Comparison of ENCODE assay signal across 8 mouse cellular contexts in the genomic region with DNA sequence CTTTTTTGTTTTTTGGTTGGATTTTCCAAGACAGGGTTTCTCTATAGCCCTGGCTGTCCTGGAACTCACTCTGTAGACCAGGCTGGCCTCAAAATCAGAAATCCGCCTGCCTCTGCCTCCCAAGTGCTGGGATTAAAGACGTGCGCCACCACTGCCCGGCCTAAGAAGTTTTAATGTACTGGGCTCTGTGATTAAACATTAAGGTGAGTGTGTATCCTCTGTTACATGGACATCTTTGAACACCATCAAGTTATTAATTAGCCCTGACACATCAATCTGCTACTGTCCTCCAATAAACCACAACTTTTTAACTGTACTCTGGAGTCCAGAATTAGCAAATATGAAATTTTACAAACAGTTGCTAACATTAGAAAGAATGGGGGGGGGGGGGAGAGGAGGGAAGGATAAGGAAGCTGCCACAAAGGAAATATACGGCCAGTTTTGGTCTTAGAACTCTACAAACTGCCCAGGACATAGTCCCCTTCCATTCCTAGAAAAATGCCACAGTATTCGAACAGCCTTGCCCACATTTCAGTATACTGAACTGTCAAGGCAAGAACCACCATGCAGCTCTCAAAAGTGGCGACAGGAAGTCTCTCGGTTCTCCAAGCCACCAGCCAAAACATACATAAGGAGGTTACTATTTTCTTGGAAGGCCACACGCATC. TPM values are rescaled to one million over a fixed set of nuclear protein-coding genes. Genes with fewer than 3 reads are reported as not detected.
DNase-seq lines count a peak whose midpoint lies in the region; ATAC-seq lines count a peak whose summit lies in the region.

No protein-coding gene starts in this region.

- H3K27me3 ChIP-seq in forebrain, embryonic 16.5 days (replicated peaks; ENCODE audit: control insufficient read depth, insufficient read depth, low read length) = no peaks in the 10 kb centered on the region
- H3K27me3 ChIP-seq in midbrain, embryonic 10.5 days (ENCODE audit: low read depth, poor library complexity, severe bottlenecking) = 0 out of 2 replicates have a peak, but pooled peaks cover 6% of the 10 kb centered on the region

- H3K36me3 ChIP-seq in forebrain, embryonic 16.5 days (ENCODE audit: control insufficient read depth, insufficient read depth) = no peaks in the 10 kb centered on the region
- no peaks in the 10 kb centered on the region for H3K36me3 ChIP-seq in midbrain, embryonic 10.5 days

- peaks cover 2% of the 10 kb centered on the region; the same call in 1 of the 2 replicates for H3K4me1 ChIP-seq in brown adipose tissue, adult 24 weeks (ENCODE audit: control insufficient read depth, insufficient read depth, insufficient read length, low read length)
- peaks cover 16% of the 10 kb centered on the region for H3K4me1 ChIP-seq in forebrain, embryonic 16.5 days (replicated peaks; ENCODE audit: control insufficient read depth, insufficient read depth, low read length)
- H3K4me1 ChIP-seq in midbrain, embryonic 10.5 days = peaks cover 16% of the 10 kb centered on the region

- no peaks in the 10 kb centered on the region for H3K9me3 ChIP-seq in forebrain, embryonic 16.5 days (ENCODE audit: control insufficient read depth, low read length)
- no peaks in the 10 kb centered on the region for H3K9me3 ChIP-seq in midbrain, embryonic 10.5 days (replicated peaks)

- no peak for ATAC-seq in forebrain, embryonic 16.5 days

- H3K4me2 ChIP-seq in forebrain, embryonic 16.5 days (ENCODE audit: low read length) = peak overlapping the region; percentile 48

- peak overlapping the region; percentile 86 for H3K4me3 ChIP-seq in brown adipose tissue, adult 24 weeks (ENCODE audit: insufficient read depth, low read depth, low read length)
- H3K4me3 ChIP-seq in forebrain, embryonic 16.5 days (replicated peaks; ENCODE audit: low read length) = peak overlapping the region; percentile 58
- H3K4me3 ChIP-seq in midbrain, embryonic 10.5 days = peak overlapping the region; percentile 87

- H3K27ac ChIP-seq in brown adipose tissue, adult 24 weeks (replicated peaks; ENCODE audit: low read depth, low read length) = peak overlapping the region; percentile 64
- H3K27ac ChIP-seq in forebrain, embryonic 16.5 days (ENCODE audit: low read length) = no peak overlapping the region
- no peak overlapping the region for H3K27ac ChIP-seq in midbrain, embryonic 10.5 days (replicated peaks)

- no peak overlapping the region for H3K9ac ChIP-seq in forebrain, embryonic 16.5 days (replicated peaks; ENCODE audit: low read depth, low read length)

- peak; percentile 64 for DNase-seq in kidney, adult 9 months
- no peak for DNase-seq in kidney, adult 18-20 months
- no peak for DNase-seq in midbrain, embryonic 10.5 days (ENCODE audit: low spot score)
- no peak for DNase-seq in spleen, postnatal 4 days (ENCODE audit: low spot score in 2 of 2)
- DNase-seq in urinary bladder, postnatal 4 days (ENCODE audit: low spot score in 2 of 2) = no peak
- no peak for DNase-seq in Muller cell, postnatal 12 days (ENCODE audit: inconsistent ontology term)

- WGBS in forebrain, embryonic 16.5 days = 63% methylated on average over 9 of the region's 9 CpGs
- 77% methylated on average over 9 of the region's 9 CpGs for WGBS in midbrain, embryonic 10.5 days

RNA-seq across cellular contexts. Expression of a gene that starts 1.4 kb away (rescaled TPM):
- polyA plus RNA-seq in brown adipose tissue, adult 24 weeks (2012; ENCODE audit: insufficient read depth, insufficient read length, missing spikeins) = 4.3 and 6.3 TPM in 2 replicates
- polyA plus RNA-seq in forebrain, embryonic 16.5 days (2015; fragmentation: Nextera tagmentation; extraction: Ambion mirVana) = 8.8 and 9.3 TPM in 2 replicates
- 11.5 and 12.0 TPM in 2 replicates for polyA plus RNA-seq in midbrain, embryonic 10.5 days (2016; fragmentation: Nextera tagmentation; extraction: Ambion mirVana)

RNA-seq across cellular contexts. Expression of a gene that starts 20.8 kb away (rescaled TPM):
- polyA plus RNA-seq in brown adipose tissue, adult 24 weeks (2012; ENCODE audit: insufficient read depth, insufficient read length, missing spikeins) = 13.4 and 21.8 TPM in 2 replicates
- 13.5 and 15.2 TPM in 2 replicates for polyA plus RNA-seq in forebrain, embryonic 16.5 days (2015; fragmentation: Nextera tagmentation; extraction: Ambion mirVana)
- 16.3 and 17.2 TPM in 2 replicates for polyA plus RNA-seq in midbrain, embryonic 10.5 days (2016; fragmentation: Nextera tagmentation; extraction: Ambion mirVana)

RNA-seq across cellular contexts. Expression of a gene that starts 22.3 kb away (rescaled TPM):
- 0.79 TPM in 1 of 2 replicates, not detected in the other for polyA plus RNA-seq in brown adipose tissue, adult 24 weeks (2012; ENCODE audit: insufficient read depth, insufficient read length, missing spikeins)
- polyA plus RNA-seq in forebrain, embryonic 16.5 days (2015; fragmentation: Nextera tagmentation; extraction: Ambion mirVana) = 0.43 and 1.1 TPM in 2 replicates
- polyA plus RNA-seq in midbrain, embryonic 10.5 days (2016; fragmentation: Nextera tagmentation; extraction: Ambion mirVana) = 0.28 and 0.34 TPM in 2 replicates

RNA-seq across cellular contexts. Expression of a gene that starts 38.6 kb away (rescaled TPM):
- polyA plus RNA-seq in brown adipose tissue, adult 24 weeks (2012; ENCODE audit: insufficient read depth, insufficient read length, missing spikeins) = 3.8 and 6.7 TPM in 2 replicates
- 33.3 and 39.7 TPM in 2 replicates for polyA plus RNA-seq in forebrain, embryonic 16.5 days (2015; fragmentation: Nextera tagmentation; extraction: Ambion mirVana)
- 40.3 and 40.4 TPM in 2 replicates for polyA plus RNA-seq in midbrain, embryonic 10.5 days (2016; fragmentation: Nextera tagmentation; extraction: Ambion mirVana)

RNA-seq across cellular contexts. Expression of a gene that starts 40.7 kb away (rescaled TPM):
- 9.1 and 14.2 TPM in 2 replicates for polyA plus RNA-seq in brown adipose tissue, adult 24 weeks (2012; ENCODE audit: insufficient read depth, insufficient read length, missing spikeins)
- 0.96 and 1.6 TPM in 2 replicates for polyA plus RNA-seq in forebrain, embryonic 16.5 days (2015; fragmentation: Nextera tagmentation; extraction: Ambion mirVana)
- polyA plus RNA-seq in midbrain, embryonic 10.5 days (2016; fragmentation: Nextera tagmentation; extraction: Ambion mirVana) = 0.26 and 0.30 TPM in 2 replicates
